Mouse (Mus musculus) forebrain, embryonic 16.5 days (tissue): ENCODE data around the gene Gm12216. TPM values are rescaled to one million over a fixed set of nuclear protein-coding genes. Genes with fewer than 3 reads are reported as not detected.
"Not testable (repeated sequence)": the region's sequence is repeated elsewhere in the genome, so short reads cannot be mapped to it uniquely, and the experiment has no call there.

Experiments
- ATAC-seq: fragments of 200-750 bp; cut with Nextera tagmentation; 2 replicates; pipeline ENCODE4 v1.8.0; 2017; ENCODE audit warnings: mild to moderate bottlenecking, moderate library complexity
- H3K27ac ChIP-seq: fragments of 300-500 bp; sonication (generic); 2 replicates; pipeline ENCODE4 v1.5.1; 2014; ENCODE audit warnings: low read length, control low read depth
- H3K27me3 ChIP-seq: fragments of 300-500 bp; sonication (generic); replicated peaks from 2 replicates; pipeline ENCODE4 v1.6.1; 2014; ENCODE audit warnings: low read length; ENCODE audit not compliant: control insufficient read depth, insufficient read depth
- H3K36me3 ChIP-seq: fragments of 300-500 bp; sonication (generic); 2 replicates; pipeline ENCODE4 v1.6.1; 2014; ENCODE audit not compliant: control insufficient read depth, insufficient read depth
- H3K4me1 ChIP-seq: fragments of 300-500 bp; sonication (generic); replicated peaks from 2 replicates; pipeline ENCODE4 v1.6.1; 2014; ENCODE audit warnings: low read length; ENCODE audit not compliant: control insufficient read depth, insufficient read depth
- H3K4me2 ChIP-seq: fragments of 300-500 bp; sonication (generic); 2 replicates; pipeline ENCODE4 v1.6.1; 2014; ENCODE audit warnings: mild to moderate bottlenecking, low read length, control low read depth
- H3K4me3 ChIP-seq: fragments of 300-500 bp; sonication (generic); replicated peaks from 2 replicates; pipeline ENCODE4 v1.5.1; 2014; ENCODE audit warnings: mild to moderate bottlenecking, low read length, control low read depth
- H3K9ac ChIP-seq: fragments of 300-500 bp; sonication (generic); replicated peaks from 2 replicates; pipeline ENCODE4 v1.6.1; 2014; ENCODE audit warnings: low read depth, low read length, control low read depth
- H3K9me3 ChIP-seq: fragments of 300-500 bp; sonication (generic); 2 replicates; pipeline ENCODE4 v1.6.1; 2016; ENCODE audit warnings: low read length; ENCODE audit not compliant: control insufficient read depth
- WGBS: fragments of 180-500 bp; shearing (Covaris S2); extraction: QIAGEN DNeasy Blood & Tissue Kit; methylation state at CpG from one replicate; pipeline ENCODE4 v1.1.7; 2014; 5-methylcytosine and 5-hydroxymethylcytosine counted together
- polyA plus RNA-seq: library from polyadenylated mRNA; unstranded; fragments of >200 nt; fragmentation: Nextera tagmentation; extraction: Ambion mirVana; gene quantifications from 2 replicates; pipeline ENCODE4 v1.2.1, GENCODE M21; 2015

The Gm12216 gene
- polyA plus RNA-seq, 1 experiment from 2014 or later, result 0.39 TPM

GRCm38 (mm10) chr11:53893451-53893850 lies 34.4 kb upstream of the Gm12216 start:
- ATAC-seq, result no peak
- WGBS, result 71% methylated on average over 2 of the region's 2 CpGs
- Histone ChIP-seq H3K36me3 (no peaks in the 10 kb centered on the region), H3K4me1 (peaks cover 13% of the 10 kb centered on the region), H3K9ac (no peak overlapping the region), H3K4me3 (no peak overlapping the region), H3K4me2 (no peak overlapping the region), H3K27me3 (no peaks in the 10 kb centered on the region), H3K9me3 (no peaks in the 10 kb centered on the region), H3K27ac (no peak overlapping the region)

- peaks cover 16% of the 10 kb centered on the region for H3K4me1 ChIP-seq
- H3K27me3 ChIP-seq, result no peaks in the 10 kb centered on the region
- no peak for ATAC-seq
- no peak overlapping the region for H3K27ac ChIP-seq
- H3K9ac ChIP-seq, result no peak overlapping the region
- 45% methylated on average over 9 of the region's 9 CpGs for WGBS
- no peaks in the 10 kb centered on the region for H3K9me3 ChIP-seq
- no peak overlapping the region for H3K4me3 ChIP-seq
- H3K4me2 ChIP-seq, result no peak overlapping the region
- H3K36me3 ChIP-seq, result no peaks in the 10 kb centered on the region
Measured at GRCm38 (mm10) chr11:53892716-53893416, 33.8 kb upstream of the Gm12216 start.

- no peaks in the 10 kb centered on the region for H3K9me3 ChIP-seq
- peak; percentile 98 for ATAC-seq
- H3K4me3 ChIP-seq, result peak within 1 kb of the TSS; percentile 73
- H3K4me1 ChIP-seq, result peaks cover 16% of the 10 kb centered on the region
- WGBS, result 3% methylated on average over 58 of the region's 63 CpGs
- no peaks in the 10 kb centered on the region for H3K36me3 ChIP-seq
- H3K4me2 ChIP-seq, result peak within 1 kb of the TSS; percentile 66
- H3K27me3 ChIP-seq, result no peaks in the 10 kb centered on the region
- no peak within 1 kb of the TSS for H3K27ac ChIP-seq
- H3K9ac ChIP-seq, result peak within 1 kb of the TSS; percentile 68
Measured at GRCm38 (mm10) chr11:53891505-53892451, 32.7 kb upstream of the Gm12216 start, which contains the start of gene Slc22a5. Gene Slc22a5, minus strand, starts transcription at chr11:53891660.

- no peak overlapping the region for H3K27ac ChIP-seq
- no peaks in the 10 kb centered on the region for H3K9me3 ChIP-seq
- peaks cover 16% of the 10 kb centered on the region for H3K4me1 ChIP-seq
- H3K4me2 ChIP-seq, result peak overlapping the region; percentile 66
- H3K9ac ChIP-seq, result peak overlapping the region; percentile 68
- no peaks in the 10 kb centered on the region for H3K27me3 ChIP-seq
- 3% methylated on average over 33 of the region's 33 CpGs for WGBS
- ATAC-seq, result no peak
- peak overlapping the region; percentile 73 for H3K4me3 ChIP-seq
- no peaks in the 10 kb centered on the region for H3K36me3 ChIP-seq
Measured at GRCm38 (mm10) chr11:53890906-53891504, 31.9 kb upstream of the Gm12216 start.

GRCm38 (mm10) chr11:53890225-53890624 lies 31.2 kb upstream of the Gm12216 start:
- Histone ChIP-seq H3K9ac (no peak overlapping the region), H3K27me3 (no peaks in the 10 kb centered on the region), H3K4me1 (peaks cover 16% of the 10 kb centered on the region), H3K9me3 (no peaks in the 10 kb centered on the region), H3K27ac (no peak overlapping the region), H3K4me3 (no peak overlapping the region), H3K36me3 (no peaks in the 10 kb centered on the region), H3K4me2 (peak overlapping the region; percentile 66)
- 95% methylated on average over 2 of the region's 2 CpGs for WGBS
- ATAC-seq, result no peak

GRCm38 (mm10) chr11:53889091-53889645 lies 30.1 kb upstream of the Gm12216 start:
- Histone ChIP-seq H3K9me3 (no peaks in the 10 kb centered on the region), H3K4me3 (no peak overlapping the region), H3K27ac (no peak overlapping the region), H3K9ac (no peak overlapping the region), H3K4me1 (peaks cover 16% of the 10 kb centered on the region), H3K27me3 (no peaks in the 10 kb centered on the region), H3K36me3 (no peaks in the 10 kb centered on the region), H3K4me2 (no peak overlapping the region)
- no peak for ATAC-seq
- WGBS, result 68% methylated on average over 4 of the region's 4 CpGs

GRCm38 (mm10) chr11:53888242-53888641 lies 29.2 kb upstream of the Gm12216 start:
- Histone ChIP-seq H3K27me3 (no peaks in the 10 kb centered on the region), H3K9ac (no peak overlapping the region), H3K4me1 (peaks cover 16% of the 10 kb centered on the region), H3K27ac (no peak overlapping the region), H3K4me3 (no peak overlapping the region), H3K4me2 (no peak overlapping the region), H3K36me3 (no peaks in the 10 kb centered on the region), H3K9me3 (no peaks in the 10 kb centered on the region)
- WGBS, result 80% methylated on average over 4 of the region's 4 CpGs
- no peak for ATAC-seq

GRCm38 (mm10) chr11:53883287-53883686 lies 24.2 kb upstream of the Gm12216 start:
- 87% methylated on average over 2 of the region's 2 CpGs for WGBS
- H3K27ac ChIP-seq, result no peak overlapping the region
- H3K9me3 ChIP-seq, result no peaks in the 10 kb centered on the region
- no peak overlapping the region for H3K9ac ChIP-seq
- no peaks in the 10 kb centered on the region for H3K27me3 ChIP-seq
- ATAC-seq, result no peak
- no peak overlapping the region for H3K4me3 ChIP-seq
- H3K4me2 ChIP-seq, result no peak overlapping the region
- 0 out of 2 replicates have a peak, but pooled peaks cover under 1% of the 10 kb centered on the region for H3K4me1 ChIP-seq
- H3K36me3 ChIP-seq, result no peaks in the 10 kb centered on the region

GRCm38 (mm10) chr11:53878096-53878495 lies 19.0 kb upstream of the Gm12216 start:
- not testable (repeated sequence) for H3K27me3 ChIP-seq, H3K4me3 ChIP-seq, H3K4me1 ChIP-seq, ATAC-seq, H3K27ac ChIP-seq, H3K36me3 ChIP-seq, H3K9ac ChIP-seq, H3K9me3 ChIP-seq, H3K4me2 ChIP-seq
- whole genome bisulfite sequencing, result 86% methylated on average over 5 of the region's 5 CpGs
